Mouse (Mus musculus): ENCODE data around the gene Lrp8.

GRCm38 (mm10) chr4:107921152-107921695 lies 119.2 kb downstream of the Lrp8 start:
- TF ChIP-seq TAL1 (IDR thresholded peaks at IDR 0.05; ENCODE audit: low read length) (no peak), GATA1 (IDR thresholded peaks at IDR 0.05; ENCODE audit: low read length) (no peak)
